Mouse (Mus musculus) gastrocnemius, postnatal 25 days (tissue): Measurements from ENCODE around the gene Tekt3. TPM values are rescaled to one million over a fixed set of nuclear protein-coding genes. Genes with fewer than 3 reads are reported as not detected.

Experiments used
- DNase-seq: peaks from one replicate; pipeline ENCODE4 v3.0.0; 2022
- total RNA-seq, 2 experiments: library from RNA; stranded (reverse); gene quantifications; 1 replicate in 1 of 2; 2 replicates in 1 of 2; pipeline ENCODE4 v1.2.3; 2021

Tekt3 gene
- total RNA-seq, 2 experiments from 2014 or later = not detected

DNA sequence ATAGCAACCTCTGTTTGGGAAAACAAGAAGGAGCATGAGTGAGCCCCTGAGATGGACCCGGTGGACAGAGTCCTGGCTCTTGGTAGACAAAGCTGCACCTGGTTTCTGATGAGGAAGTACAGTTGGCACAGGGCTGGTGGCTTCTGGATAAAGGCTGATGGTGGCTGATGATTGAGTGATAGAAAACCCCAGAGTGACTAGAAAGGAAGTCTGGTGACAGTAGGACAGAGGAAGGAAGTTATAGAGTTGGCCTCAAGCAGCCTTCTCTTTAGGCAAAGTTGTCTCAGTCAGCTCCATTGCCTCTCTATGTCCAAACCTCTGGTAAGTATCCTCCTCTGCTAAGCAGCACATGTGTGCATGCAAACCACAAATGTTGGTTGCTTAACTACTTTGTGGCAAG is 1.5 kb upstream of the Tekt3 start:
- no peak for DNase-seq

DNA sequence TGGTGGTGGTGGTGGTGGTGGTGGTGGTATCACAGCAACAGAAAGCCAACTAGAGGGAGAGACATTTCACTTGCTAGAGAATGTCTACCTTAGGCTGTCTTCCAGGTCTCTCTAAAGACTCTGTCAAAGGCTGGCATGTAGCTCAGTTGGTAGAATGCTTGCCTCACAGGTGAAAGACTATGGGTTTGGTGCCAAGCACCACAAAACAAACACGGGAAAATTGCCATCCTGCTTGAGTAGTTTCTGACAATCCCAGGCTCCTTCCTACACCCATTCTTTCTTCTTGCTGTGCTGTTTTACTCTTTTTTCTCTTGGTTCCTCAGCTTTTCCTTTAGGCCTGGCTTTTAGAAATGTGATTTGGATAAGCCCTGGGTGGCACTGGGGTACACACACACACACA is 5.1 kb downstream of the Tekt3 start:
- no peak for DNase-seq

DNA sequence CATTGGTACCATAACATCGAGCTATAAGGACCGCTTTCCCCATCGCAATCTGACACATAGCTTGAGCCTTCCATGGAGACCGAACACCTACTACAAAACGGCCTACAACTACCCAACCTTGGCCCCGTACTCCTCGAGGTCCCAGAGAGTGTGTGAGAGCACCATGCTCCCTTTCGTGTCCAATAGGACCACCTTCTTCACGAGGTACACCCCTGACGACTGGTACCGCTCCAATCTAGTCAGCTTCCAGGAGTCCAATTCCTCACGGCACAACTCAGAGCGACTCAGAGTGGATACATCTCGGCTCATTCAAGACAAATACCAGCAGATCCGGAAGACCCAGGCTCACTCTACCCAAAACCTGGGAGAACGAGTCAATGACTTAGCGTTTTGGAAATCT is 8.6 kb downstream of the Tekt3 start:
- no peak for DNase-seq

DNA sequence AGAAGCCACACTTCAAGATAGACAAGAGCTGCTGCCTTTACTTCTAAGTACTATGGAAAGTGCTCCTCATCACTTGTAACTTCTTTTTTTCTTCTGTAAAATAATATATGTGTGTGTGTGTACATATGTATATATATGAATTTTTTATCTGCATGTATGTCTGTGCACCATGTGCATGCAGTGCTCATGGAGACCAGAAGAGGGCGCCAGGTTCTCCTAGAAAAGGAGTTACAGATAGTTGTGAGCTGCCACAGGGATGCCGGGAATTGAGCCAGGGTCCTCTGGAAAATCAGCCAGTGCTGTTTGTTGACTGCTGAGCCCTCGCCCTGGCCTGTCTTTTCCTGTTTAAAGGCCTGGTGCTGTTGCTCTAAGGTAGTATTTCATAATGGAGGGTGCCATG is 23.1 kb downstream of the Tekt3 start:
- DNase-seq = no peak

DNA sequence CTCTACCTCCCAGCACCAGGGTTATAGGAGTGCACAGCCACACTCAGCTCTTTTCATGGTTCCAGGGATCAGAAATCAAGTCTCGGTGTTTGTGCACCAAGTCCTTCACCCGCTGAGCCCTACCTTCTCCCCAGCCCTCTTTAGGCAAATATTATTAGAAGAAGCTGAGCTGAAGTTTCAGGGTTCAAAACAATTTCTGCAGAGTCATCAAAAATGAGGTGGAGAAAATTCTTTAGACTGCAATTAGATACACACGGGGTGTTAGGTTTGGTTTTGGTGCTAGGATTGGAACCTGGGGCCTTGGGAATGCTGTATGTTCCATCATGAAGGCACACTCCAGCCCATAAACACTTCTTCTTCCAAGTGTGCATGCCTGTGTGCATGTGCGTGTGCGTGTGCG is 27.2 kb downstream of the Tekt3 start:
- no peak for DNase-seq

DNA sequence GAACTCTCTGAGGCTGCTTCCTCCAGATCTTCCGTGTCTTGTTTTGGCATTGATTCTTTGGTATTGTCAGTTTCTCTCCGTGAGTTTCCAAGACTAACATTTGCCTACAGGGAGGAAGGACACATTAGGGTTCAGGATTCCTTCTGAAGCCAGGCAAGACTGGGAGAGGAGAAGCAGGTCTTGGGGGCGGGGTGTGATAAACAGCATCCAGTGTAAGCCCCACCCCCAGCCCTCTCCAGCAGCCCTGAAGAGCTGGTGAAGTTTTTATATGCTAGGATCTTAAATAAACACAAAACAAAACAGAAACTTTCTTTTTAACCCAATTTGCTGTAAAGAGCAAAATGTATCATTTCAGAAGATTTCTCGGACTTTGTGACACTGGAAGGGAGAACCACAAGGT is 28.8 kb downstream of the Tekt3 start:
- no peak for DNase-seq

DNA sequence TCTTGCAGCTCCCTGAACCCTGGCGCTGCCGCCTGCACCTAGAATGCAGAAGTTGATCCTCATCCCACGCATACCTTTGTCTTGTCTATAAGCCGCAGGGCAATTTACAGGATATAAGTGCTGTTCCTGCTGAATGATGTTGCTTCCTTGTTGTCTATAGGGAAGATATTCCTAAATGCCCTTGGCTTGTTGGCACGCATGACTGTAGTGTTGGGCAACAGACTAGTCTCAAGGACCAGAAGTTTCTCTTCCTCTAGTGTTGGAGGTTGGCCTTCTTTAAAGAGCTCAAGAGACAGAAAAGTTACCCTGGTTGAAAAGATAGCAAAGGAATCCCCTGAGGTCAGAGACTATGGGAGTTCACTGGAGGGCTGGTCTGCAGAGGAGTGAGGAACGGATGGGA is 29.5 kb downstream of the Tekt3 start:
- no peak for DNase-seq

DNA sequence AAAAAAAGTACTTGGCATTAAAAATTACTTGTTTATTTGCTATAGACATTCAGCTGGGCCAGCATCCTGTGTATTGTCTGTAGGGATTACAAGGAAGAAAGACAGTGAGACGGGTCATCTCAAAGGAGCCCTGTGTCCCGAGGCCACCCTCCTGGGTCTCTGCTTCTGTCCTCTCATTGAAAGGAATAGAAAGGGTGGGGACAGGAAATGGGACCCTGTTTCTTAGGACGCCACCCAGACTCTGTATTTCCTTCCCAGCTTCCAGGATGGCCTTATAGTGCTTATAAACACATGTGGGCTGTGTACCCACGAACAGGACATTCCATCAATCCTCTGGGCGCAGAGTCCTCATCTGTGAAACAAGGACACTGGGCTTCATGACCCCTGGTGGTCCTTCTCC is 30.8 kb downstream of the Tekt3 start:
- no peak for DNase-seq

DNA sequence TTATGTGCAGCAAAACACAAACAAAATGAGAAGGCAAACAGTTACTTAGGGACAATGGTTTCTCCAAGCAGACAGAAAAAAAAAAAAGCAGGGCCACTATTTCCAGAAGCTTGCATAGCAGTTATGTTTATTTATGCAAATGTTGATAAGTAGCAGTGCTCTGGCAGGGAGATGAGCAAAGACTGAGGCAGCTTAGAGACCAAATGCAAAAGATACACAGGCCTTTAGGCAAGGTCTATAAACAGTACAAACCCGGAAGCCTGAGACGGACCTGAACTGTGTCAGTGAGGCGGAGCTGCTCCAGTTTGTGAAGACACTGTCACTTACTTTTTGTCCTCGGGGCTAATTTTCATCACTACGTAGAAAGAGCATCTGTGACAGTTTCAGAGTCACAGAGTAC is 32.1 kb downstream of the Tekt3 start:
- no peak for DNase-seq

DNA sequence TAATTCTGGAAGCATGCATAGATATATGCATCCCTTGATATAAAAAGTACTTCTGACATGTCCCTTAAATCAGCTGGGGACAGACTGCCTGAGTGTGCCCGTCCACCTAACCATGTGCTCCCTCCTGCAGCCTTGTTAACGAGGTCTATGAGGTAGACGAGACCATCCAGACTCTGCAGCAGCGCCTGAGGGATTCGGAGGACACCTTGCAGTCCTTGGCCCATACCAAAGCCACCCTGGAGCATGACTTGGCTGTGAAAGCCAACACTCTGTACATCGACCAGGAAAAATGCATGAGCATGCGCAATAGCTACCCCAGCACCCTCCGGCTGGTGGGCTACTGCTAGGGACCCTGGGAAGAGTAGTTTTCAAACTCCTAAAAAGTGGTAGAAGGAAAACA is 33.0 kb downstream of the Tekt3 start:
- no peak for DNase-seq

DNA sequence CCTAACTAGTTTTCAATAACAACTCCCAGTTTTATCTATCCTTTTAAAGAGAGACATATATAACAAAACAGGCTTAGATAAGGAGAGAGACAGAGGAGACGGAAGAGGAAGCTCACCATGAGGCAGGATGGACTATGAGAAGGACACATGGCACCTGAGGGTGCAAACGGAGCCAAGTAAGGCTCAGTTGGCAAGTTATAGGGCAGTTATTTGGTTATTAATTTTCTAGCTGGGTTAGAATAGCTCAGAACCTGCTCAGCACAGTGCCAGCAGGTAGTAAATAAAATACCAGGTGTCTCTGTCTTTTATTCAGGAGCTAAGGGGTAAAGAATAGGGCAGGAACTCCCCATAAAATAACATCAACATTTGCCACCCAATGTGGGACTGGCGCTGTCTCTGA is 36.6 kb downstream of the Tekt3 start:
- DNase-seq = no peak

DNA sequence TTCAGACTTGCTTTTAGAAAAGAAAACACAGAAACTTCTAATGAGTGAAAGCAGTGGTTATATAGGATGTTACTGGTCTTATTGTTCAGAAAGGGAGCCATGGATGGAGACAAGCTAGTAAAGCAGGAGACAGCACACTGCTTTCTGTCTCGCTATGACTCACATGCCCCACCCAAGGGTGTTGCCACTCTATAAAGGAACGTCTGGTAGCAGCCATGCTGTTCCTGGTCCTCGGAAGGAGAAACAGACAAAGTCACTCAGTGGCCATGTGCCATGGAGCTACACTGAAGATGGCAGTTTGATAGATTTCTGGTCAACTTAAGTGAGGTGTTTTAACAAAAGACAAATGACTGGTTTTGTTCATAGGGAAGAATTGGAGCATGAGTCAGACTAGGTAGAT is 37.9 kb downstream of the Tekt3 start:
- DNase-seq = no peak

DNA sequence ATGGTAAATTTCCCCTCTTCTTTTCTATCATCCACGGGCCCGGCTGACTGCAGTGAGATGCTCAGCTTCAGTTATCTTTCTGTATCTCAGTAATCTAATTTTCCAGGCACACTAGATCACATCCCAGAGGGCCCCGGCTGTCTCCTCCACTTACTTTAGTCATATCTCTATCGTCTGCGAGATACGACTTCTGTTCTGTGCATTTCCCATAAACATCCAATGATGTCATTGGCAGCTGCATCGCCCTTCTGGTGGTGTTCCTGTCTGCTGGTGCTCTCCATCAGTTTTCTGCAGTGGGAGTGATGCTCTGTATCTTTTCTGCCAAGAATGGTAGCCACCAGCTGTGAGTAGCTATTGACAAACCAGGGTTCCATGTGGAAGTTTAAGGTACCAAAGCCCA is 41.8 kb downstream of the Tekt3 start:
- DNase-seq = no peak

DNA sequence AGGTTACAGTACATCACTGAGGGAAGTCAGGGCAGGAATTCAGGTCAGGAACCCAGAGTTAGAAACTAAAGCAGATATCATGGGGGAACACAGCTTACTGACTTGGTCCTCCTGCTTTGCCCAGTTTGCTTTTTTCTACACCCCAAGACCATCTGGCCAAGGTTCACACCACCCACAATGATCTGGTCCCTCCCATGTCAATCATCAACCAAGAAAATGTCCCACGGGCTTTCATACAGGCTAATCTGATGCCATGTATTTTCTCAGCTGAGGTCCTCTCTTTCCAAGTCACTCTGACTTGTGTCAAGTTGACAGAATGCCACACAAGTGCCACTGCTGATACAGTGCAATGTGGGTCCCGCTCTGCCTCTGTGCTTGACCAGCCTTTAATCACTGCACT is 42.6 kb downstream of the Tekt3 start:
- no peak for DNase-seq

DNA sequence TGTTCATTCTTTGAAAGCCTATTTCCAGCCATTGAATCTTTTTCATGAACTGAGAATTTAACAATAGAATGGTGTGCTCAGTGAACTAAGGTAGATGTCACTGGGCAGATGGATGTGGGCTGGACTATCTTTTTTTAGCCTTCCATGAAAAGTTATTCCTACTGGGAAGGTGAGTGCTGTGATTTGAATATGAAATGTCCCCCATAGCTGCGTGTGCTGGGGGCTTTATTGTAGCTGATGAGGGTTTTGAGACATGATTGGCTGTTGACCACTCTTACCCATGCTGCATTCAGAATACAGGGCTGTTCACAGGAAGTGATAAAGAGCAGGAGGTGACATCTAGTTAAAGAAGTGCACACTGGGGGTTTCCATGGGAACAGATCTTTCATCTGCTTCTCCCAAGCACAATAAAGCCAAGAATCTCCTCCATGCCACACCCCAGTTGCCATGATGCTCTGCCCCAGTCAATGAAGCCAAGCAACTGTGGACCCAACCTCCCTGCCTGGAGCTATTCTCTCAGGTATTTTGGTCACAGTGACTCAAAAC is 47.8 kb downstream of the Tekt3 start:
- DNase-seq = no peak

DNA sequence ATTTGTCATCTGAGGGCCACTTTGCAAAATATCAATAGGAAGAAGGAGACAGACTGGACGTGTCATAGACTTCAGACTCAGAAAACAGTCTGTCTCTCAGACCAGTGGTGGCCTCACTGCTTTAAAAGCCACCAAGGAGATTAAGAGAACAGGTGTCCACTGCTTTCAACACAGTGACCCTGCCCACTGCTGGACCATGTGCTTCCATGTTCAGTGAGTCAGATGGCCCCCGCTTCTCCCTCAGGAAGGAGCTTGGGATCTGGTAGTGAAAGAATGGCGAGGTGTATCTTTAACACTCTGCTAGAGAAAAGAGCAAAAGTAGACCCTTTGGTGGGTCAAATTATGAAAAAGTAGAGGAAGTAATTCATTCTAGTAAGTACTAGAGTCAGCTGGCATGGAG is 48.9 kb downstream of the Tekt3 start:
- no peak for DNase-seq

DNA sequence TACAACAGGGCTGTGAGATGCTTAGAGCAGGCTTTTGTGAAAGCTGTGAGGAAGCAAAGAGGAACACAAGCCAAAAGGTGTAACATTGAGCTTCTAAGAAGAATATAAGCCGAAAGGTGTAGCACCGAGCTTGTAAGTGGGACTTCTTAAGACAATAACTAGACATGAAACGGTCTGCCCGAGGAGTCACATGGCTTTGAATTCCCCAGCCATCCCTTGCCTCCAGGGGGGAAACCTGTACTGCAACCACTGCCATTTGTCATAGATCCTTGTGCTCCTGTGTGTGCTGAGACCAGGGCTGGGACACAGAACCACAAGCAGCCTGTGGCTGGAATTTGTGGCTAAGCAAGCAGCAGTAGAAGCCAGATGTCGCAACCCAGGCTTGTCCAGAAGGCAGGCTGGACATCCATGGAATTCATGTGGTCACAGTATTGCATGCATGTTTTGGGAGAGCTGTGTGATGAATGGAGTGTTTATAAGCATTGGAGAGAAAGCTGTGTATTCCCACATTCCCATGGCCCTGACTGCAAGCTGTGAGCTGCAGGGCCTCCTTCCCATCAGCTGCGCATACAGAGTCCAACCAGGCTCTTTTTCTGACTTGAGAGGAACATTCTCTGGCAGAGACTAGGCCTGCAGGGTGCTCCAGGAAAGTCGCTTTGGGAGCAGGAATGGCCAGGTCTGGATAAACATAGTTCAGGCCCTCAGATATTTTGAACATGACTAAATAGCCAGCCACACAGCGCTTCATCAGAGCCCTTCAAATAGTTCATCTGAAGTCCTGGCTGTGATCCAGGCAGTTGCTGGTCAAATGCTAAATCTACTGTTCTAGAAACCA is 53.6 kb downstream of the Tekt3 start:
- peak; percentile 76 for DNase-seq

DNA sequence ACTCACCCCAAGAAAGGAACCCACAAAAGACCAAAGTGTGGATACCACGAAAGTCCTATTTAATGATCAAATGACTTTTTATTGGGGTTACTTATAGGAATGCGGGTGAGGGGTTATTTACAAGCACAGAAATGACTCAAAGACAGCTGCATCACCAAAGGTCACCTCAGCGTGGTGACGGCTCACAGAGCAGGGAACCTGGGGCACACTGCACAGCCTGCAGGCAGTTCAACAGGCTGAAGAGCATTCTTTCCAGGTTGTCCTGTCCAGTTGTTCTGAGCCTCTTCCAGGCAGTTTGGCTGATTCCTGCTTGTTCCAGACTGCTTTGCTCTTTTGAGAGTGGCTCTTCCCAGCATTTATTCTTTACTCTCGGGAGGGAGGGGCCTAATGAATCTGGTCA is 55.2 kb downstream of the Tekt3 start:
- no peak for DNase-seq

DNA sequence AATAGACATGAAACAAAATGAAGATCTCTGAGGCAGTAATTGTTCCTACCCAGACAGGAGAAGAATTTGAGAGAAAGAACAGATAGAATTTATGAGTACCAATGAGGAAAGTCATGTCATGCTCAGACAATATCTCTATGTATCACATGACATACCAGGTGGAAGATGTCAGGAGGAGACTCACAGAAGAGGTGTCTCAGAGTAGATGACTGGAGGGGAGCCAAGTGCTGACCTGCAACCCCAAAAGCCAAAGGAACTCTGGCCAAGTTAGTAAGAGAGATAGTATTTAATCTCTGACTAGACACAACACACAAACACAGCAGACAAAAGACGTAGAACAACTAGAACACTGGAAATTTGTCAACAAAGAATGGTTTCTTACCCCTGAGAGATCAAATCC is 55.8 kb downstream of the Tekt3 start:
- no peak for DNase-seq

DNA sequence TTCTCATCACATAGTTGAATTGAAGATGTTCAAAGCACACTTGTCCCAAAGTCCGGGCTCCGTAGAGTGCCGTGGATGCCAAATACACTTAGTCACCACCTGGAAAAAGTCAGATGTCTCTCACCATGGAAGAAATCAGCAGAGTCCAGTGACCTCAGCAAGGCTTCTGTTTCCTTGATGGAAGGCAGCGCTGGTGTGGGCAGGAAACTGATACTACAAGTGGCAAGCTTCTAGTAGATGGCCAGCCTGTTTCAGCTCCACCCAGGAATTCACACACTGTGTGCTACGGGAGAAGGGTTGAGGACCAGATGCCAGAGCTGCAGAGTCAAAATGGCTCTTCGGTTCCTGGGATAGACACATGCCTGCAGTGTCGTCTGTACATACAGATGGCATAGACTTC is 58.3 kb downstream of the Tekt3 start:
- peak; percentile 53 for DNase-seq

DNA sequence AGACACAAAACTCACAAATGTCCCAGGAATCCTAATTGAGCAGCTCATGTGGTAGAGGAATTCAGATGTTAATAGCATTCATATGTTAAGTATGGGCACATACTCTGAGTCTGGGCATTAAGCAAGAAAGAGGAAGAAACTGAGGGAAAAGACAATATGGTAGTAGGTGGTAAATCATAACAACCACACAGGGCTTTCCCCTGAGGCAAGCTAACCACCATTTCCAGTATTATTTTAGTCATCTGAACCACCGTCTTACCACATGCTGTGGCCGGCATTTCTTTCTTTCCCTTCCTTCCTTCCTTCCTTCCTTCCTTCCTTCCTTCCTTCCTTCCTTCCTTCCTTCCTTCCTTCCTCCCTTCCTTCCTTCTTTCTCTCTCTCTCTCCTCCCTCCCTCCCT is 60.8 kb downstream of the Tekt3 start:
- no peak for DNase-seq

DNA sequence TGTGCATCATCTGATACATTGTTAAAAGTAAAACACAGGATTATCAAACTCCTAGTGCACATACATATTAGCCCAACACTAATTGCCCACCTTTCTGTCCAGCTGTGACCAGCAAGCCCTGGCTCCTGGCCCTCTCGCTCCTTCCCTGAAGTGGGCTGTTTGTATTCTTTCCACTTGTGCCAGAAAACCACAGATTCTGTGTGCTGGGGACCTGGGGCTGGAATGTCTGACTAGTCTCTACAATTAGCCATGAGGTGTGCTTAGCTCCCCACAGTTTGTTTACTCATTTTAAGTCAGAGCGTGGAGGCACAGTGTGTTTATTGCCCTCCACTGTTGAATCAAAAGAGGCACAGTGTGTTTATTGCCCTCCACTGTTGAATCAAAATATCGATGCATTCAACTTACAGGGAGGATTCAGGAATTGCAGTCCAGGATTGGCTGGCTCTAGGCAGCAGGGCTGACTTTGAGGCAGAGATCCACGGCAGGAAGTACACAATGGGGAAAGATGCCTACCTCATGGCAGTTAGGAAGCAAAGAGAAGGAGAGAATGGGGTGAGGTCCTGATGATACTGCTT is 61.4 kb downstream of the Tekt3 start:
- no peak for DNase-seq

DNA sequence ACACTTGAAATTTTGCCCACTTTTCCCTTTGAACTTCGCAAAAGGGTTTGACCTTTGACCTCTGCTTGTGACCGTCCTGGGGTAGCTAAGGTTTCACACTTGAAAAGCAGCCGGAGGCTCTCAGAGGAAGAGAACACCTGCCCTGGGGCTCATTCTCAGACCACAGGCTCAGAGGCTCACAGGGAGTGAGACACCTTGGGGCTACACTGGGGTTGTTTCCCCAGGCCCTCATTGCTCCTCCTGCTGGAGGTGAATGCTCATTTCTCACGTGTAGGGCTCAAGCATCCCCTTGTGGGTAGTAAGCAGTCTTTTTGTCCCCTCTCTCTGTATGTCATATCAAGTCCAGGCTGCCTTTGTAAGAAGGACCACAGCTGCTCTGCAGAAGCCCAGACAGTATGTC is 62.9 kb downstream of the Tekt3 start:
- DNase-seq = no peak

DNA sequence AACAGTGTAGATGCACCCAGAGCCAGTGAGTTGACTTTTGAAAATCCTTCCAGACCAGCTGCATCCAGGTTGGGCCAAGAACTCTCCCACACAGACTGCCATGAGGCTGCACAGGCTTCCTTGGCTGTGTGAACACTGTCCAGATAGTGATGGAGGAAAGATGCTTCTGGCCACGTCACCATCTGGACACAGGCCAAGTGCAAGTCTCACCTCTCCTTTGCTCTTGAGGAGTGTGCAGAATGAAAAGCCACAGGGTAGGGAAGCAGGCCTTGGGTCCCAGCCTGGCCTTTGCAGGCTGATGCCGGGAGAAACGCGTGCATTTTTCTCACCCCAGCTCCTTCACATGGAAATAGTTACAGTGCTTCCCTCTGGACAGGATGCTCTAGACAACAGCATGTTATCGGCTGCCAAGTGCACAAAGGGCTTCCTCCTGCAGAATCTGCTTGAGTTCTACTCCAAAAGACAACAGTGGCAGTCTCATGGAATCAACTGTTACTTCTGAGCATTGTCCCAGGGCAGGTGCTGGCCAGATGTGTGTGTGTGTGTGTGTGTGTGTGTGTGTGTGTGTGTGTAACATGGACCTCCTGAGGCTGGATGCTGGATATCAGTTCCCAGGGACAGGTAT is 64.5 kb downstream of the Tekt3 start:
- DNase-seq = peak; percentile 70
